Mouse (Mus musculus) cerebellum, postnatal 25 days (tissue): Measurements from ENCODE around the gene Ciita.

Experiments
- DNase-seq, 2 experiments: peaks; one replicate each; pipeline ENCODE4 v3.0.0; 2021; ENCODE audit warnings: mixed read lengths in 2 of 2

Gene Ciita

DNA sequence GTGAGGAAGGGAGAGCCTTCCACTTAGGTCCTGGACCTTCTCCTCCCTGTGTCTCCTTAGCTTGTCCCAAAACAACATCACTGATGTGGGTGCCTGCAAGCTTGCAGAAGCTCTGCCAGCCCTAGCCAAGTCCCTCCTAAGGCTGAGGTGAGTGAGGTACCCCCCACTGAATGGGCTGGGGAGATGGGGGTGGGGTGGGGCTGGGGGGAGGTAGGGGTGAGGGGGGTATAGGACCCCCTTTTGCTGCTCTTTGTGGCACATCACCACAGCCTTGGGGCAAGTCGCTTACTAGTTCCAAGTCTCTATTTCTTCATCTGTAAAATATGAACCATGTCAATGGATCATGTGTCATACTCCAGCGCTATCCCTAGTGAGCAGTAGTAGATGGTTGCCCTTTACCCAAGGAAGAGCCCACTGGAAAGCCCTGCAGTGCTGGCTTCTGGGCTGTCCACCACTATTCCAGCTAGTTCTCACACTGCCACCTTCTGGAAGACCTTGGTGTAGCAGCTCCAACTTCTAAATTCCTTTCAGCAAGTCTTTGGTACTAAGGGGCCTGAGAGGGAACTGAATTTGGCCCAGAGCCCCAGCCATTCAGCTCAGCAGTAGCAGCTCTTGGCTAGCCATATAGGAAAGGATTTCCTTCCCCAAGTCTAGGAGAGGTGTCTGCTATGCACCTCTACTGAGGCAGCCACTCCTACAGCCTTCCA, 41.2 kb downstream of the Ciita start:
- DNase-seq: peak; percentile 82 to 89

DNA sequence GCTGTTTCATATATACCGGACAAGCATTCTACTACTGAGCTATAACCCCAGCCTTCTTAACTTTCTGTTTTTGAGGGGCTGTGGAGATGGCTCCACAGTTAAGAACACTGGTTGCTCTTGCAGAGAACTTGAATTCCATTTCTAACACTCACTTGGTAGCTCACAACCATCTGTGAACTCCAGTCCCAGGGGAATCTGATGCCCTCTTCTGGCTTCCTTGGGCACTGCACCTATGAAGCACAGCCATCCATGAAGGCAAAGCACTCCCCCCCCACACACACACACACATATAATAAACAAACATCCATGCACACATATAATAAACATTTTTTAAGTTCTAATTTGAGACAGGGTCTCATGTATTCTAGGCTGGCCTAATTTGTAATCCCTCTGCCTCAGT, 43.0 kb downstream of the Ciita start:
- DNase-seq: peak; percentile 75 to 83

DNA sequence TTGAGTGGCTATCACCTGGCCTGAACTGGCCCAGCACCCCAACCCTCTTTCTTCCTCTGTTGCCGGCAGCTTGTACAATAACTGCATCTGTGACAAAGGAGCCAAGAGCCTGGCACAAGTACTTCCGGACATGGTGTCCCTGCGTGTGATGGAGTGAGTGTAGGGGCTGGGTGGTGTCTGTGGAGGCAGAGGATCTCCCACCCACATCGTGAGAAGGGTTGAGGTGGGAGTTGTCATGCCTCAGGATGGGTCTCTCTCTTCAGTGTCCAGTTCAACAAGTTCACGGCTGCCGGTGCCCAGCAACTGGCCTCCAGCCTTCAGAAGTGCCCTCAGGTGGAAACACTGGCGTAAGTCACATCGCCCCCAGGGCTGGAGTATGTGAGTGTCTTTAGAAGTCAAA, 43.8 kb downstream of the Ciita start:
- no peak for DNase-seq

DNA sequence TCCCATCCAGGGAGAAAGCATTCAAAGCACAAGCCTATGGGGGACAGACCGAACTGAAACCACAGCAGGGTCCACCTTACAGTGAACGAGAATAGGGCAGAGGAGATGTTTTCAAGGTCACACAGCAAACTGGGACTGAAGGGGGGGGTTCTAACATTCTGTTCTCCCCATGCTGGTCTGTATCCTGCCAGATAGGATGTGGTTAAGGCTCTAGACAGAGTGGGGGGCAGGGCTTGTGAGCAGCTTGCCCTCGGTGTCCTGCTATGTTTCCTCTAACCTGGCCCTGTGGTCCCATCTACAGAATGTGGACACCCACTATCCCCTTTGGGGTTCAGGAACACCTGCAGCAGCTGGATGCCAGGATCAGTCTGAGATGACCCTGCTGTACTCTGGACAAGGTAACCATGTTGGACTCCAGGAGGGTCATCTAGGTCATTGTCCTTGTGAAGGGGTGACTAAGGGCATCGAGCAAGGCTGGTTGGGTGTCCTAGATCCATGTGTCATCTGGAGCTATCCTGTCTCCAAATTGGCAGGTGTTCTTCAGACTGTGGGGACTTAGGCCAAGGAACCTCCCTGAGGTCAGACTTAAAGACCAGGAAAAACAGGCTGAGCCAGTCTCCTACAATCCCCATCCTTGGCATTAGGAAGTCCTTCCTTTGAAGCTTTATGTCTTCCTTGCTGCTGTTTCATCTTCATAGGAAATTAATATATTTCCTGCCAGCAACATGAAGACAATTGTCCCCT, 45.2 kb downstream of the Ciita start:
- DNase-seq: no peak

DNA sequence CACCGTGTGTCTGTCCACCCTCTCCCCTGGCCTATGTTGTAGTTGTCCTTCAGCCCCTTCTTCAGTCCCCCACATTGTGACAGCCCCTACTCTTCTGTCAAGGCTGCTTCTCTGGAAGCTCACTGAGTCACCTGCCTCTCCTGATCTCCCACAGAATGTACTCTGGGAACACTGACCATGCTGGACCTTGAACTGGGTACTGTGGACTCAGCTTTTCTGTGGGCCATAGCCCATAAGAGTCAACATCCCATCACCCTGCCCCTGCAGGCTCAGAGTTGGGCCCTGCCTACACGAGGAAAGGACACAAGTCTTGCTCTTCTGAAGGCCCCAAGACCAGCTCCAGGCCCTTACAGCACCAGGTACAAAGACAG, 45.7 kb downstream of the Ciita start:
- no peak for DNase-seq

DNA sequence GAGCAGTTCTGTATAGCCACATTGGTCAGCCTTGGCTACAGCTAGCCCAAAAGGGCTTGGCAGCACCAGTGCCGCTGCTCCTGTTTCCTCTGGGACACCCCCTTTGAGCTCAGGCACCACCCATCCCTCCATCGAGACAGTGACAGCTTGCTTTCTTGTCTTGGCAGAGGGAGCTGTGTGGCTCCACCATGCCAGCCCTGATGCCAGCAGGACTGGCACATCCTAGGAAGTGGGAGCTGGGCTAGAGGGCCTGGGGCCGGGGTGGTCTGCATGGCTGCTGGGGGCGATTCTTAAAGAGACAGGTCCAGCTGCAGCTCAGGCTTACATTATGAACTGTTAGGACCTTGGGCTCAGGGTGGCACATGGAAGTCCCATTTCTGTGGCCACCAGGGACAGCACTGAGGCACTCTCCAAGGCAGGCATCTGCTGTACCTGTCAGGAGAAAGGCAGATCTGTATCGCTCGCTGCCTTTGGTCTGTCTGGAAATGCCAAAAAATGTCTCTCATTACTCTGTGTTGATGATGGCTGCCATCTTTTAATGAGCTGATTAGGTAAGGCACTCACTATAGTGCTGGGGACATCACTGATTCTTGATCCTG, 47.3 kb downstream of the Ciita start:
- DNase-seq: peak; percentile 63 to 68

DNA sequence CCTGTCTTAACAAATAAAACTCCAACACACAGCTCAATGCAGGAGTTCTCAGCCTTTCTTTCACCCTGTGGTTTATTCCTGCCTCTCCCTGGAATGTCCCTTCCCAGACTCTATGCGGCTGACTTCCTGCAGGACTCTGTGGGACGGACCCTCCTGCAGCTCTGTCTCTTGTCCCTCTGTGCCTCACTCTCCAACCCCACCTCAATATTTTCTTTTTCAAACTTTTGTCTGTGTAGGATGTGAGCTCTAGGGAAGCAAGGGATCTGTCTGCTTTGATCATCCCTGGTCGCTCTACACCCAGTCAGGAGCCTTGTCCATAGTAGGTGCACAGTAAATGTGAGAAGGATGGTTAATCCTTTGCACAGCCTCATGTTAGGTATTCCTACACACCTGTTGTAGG, 48.5 kb downstream of the Ciita start:
- no peak for DNase-seq

DNA sequence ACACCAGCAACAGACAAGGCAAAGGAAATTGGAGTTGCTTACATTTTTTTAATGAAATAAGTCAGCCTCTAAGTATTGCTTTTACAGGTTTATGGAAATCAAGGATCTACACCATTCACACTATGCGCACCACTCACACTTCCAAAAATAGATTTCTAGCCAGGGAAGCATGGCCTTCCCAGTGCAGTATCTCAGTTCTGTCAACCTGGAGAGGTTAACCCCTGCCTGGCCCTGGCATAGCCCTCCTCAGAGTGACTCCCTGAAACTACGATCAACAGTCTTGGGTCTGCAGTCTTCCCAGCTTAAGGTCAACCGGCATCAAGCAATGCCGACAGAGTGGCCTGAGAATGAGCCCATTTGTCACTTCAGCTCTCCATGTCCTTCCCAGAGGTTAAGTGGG, 50.3 kb downstream of the Ciita start:
- DNase-seq: no peak

DNA sequence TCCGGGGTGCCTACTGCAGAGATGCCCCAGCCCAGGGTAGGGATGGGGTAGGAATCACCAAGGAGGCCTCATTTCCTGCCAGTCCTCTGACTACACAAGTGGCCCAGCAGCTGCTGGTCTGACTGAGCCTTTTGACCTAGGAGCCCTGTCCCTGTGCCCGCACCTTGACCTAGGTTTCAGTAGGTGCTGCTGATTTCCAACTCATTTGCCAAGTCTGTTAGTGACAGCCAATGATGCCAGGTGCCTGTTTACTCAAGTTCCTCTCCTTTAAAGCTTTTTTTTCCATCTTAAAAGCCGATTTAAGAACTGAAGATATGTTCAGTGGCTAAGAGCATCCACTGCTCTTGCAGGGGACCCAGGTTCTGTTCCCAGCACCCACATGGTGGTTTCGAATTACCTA, 53.9 kb downstream of the Ciita start:
- DNase-seq: no peak

DNA sequence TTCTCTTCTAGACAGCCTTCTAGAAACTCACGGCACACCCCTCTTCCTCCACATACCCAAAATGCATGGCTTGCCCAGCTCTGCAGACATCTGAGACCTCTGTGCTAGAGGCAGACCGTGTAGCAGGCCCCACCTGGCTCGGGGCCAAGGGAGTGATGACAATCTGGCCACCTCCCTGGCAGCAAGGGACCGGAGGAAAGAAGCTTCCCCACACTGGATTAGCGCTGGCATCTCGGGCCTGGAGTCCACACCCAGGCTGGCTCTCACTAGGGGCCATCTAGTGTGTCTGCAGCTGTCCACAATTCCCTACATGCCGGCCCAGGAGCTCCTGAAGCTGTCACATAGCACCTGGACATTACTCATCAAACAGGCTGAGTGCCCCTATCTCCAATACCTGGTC, 54.7 kb downstream of the Ciita start:
- DNase-seq: peak; percentile 61 to 81

DNA sequence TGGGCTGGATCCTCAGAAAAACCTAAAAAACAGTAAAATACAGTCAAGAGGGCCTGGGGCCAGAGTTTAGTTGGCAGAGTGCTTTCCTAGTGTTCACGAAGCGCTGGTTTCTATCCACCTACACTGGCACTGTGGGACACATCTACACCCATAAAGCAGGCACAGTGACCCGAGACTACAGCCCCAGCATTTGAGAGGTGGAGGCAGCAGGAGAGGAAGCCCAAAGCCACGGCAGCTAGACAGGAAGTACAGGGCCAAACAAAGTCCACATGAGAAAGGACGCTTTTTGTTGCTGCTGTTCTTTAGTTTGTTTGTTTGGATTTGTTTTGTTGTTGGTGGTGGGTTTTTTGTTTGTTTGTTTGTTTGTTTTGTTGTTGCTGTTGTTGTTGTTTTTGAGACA, 56.5 kb downstream of the Ciita start:
- no peak for DNase-seq

DNA sequence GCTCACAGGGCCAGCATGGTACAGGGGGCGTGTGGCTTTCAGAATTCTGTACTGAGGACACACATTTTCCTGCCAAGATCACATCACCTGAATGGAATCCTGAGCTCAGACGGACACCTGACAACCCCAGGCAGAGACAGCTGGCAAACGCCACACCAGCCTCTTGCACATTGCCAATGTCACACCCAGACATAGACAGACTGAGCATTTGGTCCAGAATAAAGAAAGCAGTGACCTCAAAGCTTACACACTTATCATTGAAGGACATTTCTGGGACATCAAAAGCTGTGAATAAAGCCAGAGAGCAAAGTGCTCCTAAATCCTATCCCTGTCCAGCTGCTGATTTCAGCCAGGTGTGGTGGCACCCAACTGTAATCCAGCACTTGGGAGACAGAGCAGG, 57.1 kb downstream of the Ciita start:
- no peak for DNase-seq

DNA sequence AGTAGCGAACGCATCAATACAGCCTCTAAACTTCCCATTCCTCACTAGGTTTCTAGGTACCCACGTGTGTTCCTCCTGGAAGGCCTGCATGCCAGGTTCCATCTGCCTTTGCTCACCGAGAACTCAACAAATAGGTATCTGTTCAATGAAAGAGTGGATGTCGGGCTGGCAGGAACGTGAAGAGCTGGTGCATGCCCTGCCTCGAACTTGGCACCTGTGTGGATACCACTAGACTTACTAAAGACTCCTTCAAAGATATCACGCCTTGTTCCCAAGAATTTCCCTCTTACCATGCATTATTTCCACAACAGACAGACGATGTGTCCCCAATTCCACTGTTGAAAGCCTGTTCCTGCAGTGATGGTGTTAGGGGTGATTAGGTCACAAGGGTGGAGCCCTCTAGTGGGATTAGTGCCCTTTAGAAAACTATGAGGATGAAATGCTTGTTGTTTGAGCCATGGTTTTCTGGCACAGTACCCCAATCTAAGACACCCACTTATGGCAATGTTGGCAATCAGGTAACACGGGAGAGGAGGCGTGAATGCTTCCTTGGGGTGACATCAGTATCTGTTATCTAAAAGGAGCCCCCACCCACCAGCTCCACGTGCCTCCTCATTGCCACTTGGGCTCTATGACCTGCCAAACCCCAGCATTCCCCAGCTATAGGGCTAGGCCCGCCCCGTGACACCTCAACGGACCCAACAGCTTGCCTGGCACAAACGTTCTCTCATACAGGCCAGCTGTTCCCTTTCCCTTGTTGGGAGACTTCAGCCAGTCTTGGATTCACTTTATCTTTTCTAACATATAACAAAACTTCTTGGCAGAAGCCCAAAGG, 61.1 kb downstream of the Ciita start:
- peak; percentile 32 to 39 for DNase-seq

DNA sequence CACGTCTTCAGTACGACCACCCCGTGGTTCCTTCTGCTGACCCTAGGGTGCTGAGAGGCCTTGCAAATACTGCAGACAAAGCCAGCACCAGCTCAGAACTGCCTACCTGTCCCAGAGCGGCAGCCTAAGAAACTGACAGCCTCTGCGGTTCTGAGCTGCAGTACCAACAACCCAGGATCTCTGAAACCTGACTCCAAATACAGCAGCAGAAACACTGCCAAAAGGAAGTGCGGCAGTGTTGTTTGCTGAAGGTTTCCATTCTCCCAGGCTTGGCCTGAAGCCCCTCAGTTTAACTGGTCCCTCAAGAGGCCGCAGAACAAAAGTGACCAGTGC, 61.7 kb downstream of the Ciita start:
- DNase-seq: peak; percentile 48 to 54

DNA sequence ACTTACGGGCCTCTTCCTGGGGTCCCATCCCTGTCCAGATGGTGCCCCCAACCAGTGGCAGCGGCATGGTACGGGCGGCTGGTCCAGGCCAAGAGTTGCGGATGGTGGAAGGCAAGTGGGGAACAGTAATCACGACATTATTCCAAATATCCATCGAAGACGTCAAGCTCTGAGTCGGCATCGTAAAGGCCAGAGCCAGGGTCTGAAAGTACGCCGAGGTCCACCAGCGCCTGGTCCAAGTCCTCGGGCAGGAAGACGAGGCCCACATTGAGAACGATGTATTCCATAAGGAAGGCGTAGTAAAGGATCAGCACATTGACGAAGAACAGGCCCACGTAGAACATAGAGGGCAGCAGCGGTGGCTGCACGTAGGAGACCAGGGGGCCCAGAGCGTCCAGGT, 62.4 kb downstream of the Ciita start:
- DNase-seq: peak; percentile 47 to 53

DNA sequence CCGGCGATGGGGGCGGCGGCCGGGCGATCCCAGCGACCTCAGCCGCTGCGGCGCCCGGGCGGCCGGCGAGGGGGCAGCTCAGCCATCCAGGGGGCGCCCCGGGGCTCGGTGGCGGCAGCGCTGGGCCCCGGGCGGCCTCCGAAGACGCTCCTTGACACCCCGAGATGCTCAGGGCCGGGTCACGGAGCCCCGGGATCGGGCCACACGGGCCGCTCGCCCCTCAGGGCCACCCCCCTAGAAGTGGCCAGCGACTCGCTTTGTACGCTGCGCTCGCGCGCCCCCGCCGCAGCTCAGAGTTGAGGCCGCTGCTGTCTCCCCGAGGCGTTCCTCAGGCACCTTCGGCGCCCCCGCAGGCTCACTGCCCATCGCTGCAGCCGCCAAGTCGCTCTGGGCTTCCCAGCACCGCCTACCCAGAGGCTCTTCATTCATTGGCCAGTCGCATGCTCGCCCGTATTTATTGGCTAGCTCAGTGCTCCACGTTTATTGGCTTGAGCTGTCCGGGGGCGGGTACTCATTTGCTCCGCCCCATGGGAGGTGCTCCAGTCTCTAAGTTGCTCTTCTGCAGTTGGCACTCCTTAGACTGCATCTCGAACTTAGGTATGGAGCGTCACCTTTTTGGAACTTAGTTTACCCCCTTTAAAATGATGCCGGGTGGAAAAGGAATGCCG, 63.0 kb downstream of the Ciita start, which contains the start of gene Dexi:
Gene Dexi (minus strand): TSS at position 357 of the 668 bp plus-strand sequence.
- peak; percentile 96 to 97 for DNase-seq

DNA sequence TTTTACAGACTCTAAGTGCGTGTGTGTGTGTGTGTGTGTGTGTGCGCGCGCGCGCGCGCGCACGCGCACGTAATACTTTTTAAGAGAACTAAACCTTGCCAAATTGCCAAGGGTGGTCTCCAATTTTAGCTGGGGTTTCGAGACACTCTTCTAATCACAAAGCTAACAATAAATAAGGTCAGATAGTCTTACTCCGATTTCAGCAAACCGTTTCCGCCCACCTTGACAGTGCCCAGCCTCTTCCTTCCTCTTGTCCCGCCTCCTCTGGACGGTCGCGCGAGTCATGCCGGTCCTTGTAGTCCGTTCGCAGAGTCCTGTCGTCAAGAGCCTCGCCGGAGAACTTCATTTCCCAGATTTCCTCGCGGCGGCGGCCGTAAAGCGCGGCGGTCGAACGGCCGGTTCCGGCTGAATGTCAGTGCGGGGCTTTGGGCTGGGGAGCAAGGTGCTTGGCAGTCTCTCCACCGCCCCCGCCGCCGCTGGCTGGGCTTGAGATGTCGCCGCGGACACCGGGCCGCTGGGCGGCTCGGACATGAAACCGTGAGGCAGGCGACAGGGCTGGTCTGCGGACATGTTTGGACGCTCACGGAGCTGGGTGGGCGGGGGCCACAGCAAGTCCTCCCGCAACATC, 65.2 kb downstream of the Ciita start, which contains the start of gene Clec16a:
Gene Clec16a (plus strand): TSS at position 345 of the 628 bp plus-strand sequence.
- DNase-seq: peak; percentile 96 to 97

DNA sequence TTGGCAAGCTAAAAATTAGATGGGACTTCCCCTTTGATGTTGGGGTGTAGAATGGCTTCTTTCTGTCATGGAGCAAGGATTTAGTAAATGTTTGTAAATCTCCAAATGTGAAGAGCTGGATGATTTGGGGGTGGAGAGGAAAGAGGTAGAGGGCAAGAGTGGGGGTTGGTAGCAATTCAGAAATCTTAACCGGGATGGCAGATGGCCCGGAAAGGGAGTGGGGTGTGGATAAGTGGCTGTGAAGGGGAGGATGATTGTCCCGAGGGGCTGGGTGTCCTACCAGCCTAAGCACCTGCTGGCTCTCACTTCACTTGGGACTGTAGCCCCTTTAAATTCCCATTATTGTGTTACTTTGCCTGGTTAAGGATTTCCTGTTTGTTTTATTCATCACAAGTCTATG, 67.0 kb downstream of the Ciita start:
- DNase-seq: no peak

DNA sequence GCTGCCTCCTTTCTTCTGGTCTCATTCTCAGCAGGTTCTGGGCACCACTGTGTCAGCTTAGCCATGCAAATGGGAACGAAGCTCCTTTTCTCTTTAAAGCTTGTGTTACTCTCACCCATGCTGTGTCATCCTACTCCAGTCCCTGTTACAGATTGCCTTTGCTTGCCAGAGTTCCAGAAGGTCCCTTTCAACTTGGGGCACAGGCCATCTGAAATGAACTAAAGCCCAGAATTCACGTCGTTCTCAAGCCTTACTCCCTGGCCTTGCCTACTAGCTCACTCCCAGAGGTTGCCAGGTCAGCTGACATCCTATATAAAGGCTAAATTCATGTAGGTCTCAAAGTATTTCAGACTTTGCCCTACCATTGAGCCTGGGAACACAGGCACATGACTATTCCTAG, 69.1 kb downstream of the Ciita start:
- DNase-seq: no peak

DNA sequence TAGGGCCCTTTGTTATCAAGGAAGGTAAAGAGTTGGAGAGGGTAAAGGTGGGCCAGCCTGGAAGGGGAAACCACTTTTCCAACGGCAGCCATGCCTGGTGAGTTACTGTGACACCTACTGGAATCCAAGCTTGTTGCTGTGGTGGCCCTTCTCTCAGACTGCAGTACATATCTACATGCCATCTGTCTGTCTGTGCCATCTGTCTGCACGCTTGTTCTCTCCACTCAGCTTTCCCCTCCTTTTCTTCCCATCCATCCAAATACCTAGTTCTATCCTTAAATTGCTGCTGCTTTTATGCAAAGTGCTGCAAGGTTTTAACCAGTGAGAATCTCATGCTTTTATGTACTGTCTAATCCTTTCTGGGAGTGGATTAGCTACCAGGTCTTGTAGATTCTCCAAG, 69.7 kb downstream of the Ciita start:
- no peak for DNase-seq

DNA sequence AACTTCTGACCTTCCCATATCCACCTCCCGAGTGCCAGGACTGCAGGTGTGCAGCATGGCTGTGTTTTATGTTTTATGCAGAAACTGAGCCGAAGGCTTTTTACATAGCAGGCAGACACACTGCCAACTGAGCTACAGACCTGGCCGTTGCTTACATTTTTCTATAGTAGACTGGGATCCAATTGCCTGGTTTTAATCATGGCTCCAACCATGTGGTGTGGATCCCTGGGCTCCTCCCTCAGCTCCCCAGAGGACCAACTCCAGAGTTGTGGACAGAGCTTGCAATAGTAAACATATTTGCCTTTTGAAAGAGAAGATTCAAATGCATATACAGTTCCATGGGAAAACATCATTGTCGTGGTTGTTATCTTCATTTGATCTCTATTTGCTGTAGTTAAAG, 71.7 kb downstream of the Ciita start:
- no peak for DNase-seq

DNA sequence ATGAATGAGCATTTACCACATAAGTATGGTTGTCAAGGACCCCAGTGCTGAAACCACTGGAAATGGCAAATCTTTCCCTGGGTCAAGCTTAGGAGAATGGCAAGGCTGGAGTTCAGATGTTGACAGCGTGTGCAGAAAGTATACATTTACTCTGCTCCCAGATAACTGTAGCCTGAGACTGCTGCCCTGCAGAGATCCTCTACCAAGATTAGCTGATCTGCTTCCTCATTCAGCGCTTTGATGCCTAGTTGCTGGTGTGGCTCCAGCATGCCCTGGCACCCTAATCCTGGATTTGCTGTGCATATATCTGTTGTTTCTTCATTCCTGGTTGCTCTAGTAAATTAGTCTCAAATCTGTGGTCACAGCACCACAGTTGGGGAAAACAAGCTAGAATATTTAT, 74.0 kb downstream of the Ciita start:
- no peak for DNase-seq
